Mouse (Mus musculus) monocyte, adult 2 months (primary cell): Measurements from ENCODE around the gene Mapk14.

Experiments
- DNase-seq, 2 experiments: peaks; one replicate each; pipeline ENCODE4 v3.0.0; 2022; ENCODE audit warnings: low spot score in 2 of 2, low read depth in 1 of 2

Mapk14 gene

DNA sequence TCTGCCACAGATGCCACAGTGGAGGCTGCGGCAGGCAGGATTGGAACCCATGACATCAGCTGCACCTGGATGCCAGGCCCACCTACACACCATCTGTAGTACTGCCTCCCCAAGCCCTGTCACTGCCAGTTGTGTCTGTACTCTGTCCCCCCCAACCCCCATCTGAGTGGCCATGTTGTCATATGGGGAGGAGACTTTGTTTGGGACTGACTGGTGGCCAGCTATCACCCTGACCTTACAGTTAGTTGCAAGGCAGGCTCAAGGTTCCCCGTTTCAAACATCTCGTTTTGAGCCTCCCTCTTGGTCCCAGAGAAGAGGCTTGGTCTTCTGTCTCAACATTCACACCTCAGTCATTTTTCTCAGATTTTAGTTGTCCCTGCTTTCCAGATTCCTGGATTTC, 88.6 kb downstream of the Mapk14 start:
- no peak for DNase-seq

GRCm38 (mm10) chr17:28780836-28781235, 89.7 kb downstream of the Mapk14 start:
- no peak for DNase-seq

- DNase-seq = no peak
Measured at GRCm38 (mm10) chr17:28781290-28782045, 90.3 kb downstream of the Mapk14 start.

DNA sequence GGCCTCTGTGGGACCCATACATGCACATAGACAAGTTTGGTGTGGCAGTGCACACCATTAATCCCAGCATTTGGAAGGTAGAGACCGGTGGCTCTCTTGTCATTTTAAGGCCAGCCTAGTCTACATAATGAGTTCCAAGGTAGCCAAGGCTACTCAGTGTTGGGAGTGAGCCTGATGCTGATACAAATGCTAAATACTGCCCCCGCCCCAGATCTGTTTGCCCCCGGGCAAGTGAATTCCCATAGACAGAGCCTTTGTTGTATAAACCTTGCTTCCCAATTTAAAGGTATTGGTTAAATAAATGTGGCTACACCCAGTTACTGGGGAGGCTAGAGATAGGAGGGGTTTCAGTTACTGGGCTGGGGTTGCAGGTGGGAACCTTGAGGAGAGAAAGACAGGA, 93.9 kb downstream of the Mapk14 start:
- no peak for DNase-seq

GRCm38 (mm10) chr17:28787507-28787906, 96.4 kb downstream of the Mapk14 start:
- no peak for DNase-seq

- no peak for DNase-seq
Measured at GRCm38 (mm10) chr17:28797031-28797430, 105.9 kb downstream of the Mapk14 start.
